Mouse (Mus musculus) ovary, postnatal 36 days (tissue): ENCODE data around the gene Brinp1.
"Not testable (repeated sequence)": the region's sequence is repeated elsewhere in the genome, so short reads cannot be mapped to it uniquely, and the experiment has no call there.

Experiments
- DNase-seq: peaks from one replicate; pipeline ENCODE4 v3.0.0; 2022; ENCODE audit warnings: low spot score, mixed read lengths

Gene Brinp1

DNA sequence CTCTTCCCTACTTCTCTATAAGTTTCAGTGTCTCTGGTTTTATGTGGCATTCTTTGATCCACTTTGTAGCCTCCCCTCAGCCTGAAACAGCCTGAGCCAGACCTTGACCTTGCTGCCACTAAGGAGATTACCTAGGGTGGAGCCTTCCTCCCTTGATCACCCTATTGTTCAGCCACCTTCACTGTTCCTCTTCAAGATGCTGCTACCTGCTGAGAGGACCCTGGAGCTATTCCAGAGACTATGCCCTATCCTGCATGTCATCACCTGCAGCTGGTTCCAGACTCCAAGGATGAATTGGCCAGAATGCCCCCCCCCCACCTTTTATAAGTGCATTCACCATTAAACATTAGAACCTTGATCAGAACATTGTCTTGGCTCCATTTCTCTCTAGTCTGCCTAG lies 140.2 kb downstream of the Brinp1 start:
- DNase-seq, result not testable (repeated sequence)

DNA sequence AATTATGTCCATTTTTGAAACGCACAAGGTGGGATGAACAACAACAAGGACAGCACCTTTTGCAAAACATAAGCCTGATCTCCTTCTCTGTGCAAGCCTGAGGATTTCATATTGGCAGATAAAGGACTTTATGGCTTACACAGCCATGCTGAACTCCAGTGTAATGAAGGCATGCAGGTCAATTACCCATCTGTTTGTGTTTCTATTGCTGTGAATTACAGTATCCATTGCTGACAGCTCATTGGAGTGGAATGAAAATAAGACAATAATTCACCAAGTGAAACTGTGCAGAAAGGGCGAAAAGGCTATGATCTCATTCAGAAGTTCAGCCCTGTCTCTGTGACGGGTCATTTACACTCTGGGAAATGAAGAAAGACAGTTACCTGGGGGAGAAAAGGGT lies 147.7 kb downstream of the Brinp1 start:
- no peak for DNase-seq

DNA sequence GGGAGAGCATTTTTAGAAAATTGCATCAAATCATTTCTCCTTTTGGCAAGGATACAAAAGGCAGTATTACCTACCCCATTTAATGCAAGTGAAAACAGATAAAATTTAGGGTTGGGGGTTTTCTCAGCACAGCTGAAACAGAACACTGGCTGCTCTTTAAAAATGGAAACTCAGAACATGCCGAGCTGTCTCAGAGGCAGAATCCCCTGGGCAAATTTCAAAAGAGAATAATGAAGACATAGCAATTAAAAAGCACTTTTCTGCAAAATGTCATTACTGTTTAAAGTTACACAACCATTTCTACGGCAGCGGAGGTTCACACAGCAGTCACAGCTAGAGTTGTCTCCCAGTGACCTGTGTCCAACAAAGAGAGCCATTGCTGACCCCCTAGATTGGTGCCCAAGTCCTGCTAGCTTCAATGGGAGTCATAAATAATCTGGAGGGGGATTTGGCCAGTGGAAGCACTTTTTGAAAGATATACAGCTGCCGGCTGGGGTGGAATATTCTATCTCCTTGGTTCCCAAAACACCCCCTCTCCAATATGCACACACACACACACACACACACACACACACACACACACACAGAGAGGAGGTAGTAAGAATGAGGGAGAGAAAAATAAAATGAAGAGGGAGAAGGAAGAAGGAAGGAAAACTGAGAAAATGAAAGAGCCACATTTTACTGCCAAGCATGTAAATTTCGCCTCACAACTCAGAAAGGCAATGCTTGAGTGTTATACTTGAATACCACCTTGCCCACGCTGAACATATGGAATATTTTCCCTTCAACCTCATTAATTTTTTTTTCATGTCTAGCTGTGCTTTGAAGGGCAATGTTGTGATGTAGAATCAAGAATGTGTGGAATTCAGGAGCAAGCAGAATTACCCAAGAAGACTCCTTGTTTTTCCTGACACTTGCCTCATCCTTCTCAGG lies 152.0 kb downstream of the Brinp1 start:
- DNase-seq, result no peak

DNA sequence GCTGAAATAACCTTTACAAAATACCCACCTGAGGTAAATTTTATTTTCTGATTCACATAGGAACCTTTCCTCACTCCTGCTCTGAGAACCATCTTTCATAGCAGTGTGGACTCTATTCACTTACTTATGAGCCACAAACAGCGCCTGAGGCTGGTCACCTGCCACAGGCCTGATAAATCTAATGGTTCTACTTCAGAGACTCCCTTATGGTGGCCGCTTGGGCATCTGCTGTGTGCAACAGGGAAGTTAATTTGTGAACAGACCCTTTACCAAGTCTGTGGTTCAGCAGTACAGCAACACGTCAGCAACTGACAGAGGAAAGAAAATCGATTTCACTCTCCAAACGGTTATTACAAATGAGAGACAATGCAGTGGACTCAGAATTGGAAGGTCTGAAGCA lies 164.2 kb downstream of the Brinp1 start:
- DNase-seq, result no peak

DNA sequence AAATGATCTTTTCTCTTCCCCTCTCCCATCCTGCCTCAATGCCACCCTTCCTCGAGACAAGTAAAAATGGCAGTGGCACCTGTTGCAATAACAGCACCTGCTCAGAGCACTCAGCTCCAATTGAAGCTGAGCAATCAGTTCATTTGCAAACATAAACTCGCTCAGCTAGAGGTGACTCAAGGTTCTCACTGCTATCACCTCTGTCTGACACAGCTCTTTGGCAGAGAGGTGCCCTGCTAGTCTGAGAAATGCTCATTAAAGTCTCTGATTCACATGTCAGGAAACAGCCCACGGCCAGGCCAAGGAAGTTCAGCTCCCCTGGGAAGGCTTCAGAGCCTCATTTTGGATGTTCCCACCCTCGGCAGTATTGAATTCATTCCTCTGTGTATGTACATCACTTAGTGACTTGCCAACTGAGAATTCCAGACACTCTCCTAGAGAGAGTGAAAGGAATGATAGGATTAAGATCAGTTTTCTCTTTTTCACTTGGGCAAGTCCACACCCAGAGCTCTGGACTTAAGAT lies 165.7 kb downstream of the Brinp1 start:
- no peak for DNase-seq

DNA sequence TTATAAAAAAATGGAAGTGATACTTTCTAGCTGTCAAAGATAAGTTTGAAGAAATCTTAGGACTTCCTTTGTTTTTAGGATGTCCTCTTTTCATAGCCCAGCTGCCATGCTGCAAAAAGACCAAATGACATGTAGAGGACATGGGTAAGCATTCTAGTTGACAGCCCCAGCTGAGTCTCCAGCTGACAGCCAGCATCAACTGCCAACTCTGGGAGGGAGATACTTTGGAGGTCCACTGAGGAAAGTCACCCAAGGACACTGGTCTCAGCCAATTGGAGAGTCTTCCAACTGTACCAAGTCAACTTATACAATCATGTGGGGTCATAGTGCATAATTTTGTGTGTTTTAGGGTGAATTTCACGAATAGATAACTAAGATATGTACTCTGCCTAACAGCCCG lies 166.6 kb downstream of the Brinp1 start:
- DNase-seq, result no peak

DNA sequence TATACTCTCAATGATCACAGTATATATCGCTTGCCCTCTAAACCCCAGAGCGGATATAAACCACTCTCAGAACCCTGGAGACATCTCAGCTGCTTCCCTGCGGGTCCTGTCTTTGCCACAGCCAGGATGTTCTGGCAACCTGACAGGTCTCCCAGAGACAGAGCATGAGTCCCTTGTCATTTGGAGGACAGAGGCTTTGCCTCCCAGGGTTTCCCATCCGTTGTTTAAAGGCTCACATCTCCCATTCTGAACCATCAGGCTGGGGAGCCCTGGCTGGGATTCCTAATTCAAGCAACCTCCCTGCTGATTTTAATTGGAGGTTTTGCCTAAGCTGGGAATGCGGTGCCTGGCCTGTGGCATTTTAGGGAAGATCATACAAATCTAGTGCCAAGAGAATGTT lies 185.9 kb downstream of the Brinp1 start:
- no peak for DNase-seq

DNA sequence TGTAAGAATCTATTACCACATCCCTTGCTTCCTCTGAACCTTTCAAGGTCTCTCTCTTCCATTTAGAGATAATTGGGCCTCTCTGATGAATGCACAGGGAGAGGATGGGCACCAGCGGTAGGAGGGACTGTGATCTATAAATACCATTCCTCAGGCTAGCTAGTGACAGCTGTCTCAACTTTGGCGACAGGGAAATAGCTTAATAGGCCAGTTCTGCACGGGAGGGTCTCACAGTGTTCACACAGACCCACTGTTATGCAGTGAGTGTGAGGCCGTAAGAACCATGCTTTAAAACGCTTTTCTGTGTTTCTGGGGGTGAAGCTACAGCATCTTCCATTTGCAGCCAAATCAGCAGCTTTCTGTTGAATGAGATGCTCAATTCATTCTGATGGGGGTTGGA lies 186.8 kb downstream of the Brinp1 start:
- DNase-seq, result no peak

DNA sequence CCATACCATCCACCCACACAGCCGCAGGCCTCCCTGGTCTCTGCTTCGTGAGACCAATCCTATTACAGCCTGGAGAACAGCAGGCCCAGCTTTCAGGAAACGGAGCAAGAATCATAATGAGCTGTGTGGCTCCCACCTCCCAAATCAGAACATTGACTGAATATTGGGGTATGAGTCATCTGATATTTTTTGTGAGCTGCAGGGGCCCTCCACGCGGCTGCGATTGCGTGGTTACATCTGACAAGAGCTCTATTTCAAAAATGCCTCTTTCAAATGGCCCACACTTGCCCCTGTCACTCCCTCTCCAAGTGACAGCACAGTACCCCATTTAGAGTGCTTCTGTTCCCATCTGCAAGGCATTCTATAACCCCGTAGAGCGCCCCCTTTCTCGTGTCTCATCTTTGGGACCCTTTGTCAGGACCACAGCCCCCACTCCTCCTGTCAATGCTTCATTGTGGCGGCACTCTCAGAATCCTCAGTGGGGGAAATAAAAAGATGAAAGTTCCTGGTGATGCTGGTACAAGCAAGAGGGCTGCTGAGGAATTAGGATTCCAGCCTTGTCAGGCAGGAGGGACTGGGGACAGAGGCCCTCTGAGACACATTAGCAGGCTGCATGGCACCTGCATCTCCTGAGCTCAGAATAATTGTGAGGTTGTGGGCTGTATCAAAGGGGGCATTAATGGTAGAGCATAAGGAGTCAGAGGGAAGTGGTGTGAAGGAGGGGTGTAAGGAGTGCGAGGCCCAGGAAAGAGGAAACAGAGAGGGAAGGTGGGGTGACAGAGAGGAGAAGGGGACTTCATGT lies 188.2 kb downstream of the Brinp1 start:
- DNase-seq, result no peak

DNA sequence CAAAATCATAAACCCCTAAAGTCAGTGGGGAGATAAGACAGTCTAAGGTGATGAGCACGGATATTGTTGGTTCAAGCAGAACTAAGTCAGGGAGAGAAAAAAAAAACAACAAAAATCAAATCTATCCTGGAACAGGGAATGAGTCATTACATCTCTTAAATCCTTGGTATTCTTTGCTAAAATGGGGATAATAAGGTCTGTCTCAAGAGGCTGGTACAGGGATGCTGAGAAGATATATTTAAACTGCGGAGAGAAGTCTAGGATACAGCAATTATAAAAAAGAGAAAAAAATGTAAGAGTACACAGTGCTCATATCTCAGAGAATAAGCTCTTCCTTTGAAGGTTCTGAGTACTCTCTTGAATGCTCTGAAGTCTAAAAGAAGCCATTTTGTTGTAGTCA lies 189.3 kb downstream of the Brinp1 start:
- DNase-seq, result no peak

DNA sequence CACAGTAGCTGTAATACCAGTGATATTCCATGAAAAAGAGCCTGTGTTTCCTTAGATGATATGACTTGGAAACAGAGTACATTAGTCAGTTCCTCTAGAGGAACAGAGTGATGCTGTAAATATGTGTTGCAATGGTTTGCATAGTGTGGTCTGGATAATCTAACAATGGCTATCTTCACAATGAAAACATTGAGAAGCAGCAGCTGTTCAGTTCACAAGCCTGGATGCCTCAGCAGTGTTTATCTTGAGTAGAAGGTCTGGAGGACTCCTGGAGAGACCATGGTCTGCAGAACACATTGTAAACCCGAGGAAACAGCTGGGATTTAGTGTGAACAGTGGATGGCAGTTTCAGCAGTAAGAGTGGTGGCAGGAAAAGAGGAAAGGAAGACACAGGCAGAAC lies 233.2 kb downstream of the Brinp1 start:
- DNase-seq, result no peak
